Mouse (Mus musculus) cerebellum, adult 11 months (tissue): ENCODE measurements at regions not wholly inside any gene's neighbourhood (a gene's known extent, or its start where the extent isn't known, plus 50 kb on each side); places are given as distances from the start of the nearest gene placed in this dataset.

Experiments used
- DNase-seq: peaks from one replicate; pipeline ENCODE4 v3.0.0; 2022

GRCm38 (mm10) chr16:42677211-42677610 is 198.5 kb upstream of the Zbtb20 start:
- no peak for DNase-seq

DNA sequence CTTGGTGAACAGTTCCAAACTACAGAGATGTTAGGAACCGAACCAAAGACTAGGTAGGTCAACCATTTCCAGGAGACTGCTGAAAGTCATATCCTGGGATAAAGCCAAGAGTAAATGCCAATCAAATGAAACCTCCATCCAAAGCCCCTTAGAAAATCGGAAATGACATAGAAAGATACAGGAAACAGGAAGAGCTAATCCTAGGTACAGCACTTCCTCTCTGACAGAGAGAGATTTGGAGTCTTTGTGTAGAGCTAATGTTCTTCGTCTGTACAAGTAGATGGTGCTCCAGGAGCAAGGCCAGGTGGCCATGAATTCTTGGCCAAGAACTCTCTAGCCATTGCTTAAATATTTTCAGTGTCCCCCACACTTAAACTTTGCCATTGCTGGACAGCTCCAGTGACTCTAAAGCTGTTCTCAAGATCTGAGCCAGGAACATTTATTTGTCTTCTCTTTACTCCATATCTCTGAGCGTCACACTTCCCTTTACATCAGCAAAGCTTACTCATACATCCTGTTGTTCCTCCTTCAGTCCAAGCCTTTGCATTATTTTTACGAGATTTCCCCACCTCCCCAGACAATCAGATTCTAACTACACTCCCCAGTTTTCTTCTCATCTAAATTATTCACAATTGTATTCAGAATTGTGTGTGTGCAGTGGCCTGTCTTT is 199.1 kb upstream of the Zbtb20 start:
- DNase-seq: no peak

DNA sequence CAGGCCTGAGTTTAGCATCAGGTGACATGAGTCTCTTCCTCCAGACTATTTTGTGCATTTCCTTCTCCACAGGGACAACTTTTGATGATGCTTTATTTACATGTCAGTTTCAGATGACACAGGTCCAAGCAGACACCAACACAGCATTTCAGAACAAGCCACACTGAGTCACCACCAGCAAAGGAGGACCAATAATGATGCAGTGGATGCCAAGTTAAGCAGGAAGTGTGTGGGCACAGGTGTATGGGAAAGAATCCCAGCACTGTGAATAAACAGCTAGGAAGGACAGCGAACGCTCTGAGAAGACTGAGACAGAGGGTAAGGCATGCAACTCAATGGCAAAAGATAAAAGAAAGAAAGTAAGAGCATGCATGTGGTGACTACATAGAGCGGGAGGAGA is 200.7 kb upstream of the Zbtb20 start:
- DNase-seq: no peak

DNA sequence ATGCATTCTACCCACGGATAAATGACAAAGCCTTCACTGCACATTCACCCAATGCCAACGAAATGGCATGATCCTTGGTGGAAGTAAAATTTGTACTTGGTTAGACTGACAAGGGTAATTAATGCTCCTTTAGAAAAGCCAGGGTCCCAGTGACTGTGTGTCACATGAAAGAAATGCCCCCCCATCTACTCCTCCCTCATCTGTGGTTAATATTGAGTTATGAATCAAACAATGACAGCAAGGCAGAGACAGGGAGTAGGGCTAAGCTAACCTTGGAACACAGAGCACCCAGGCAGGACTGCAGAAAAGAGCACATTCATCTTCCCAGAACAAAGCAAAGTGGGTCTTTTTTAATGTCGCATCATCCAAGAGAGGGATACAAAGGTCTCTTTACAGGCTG is 209.1 kb upstream of the Zbtb20 start:
- no peak for DNase-seq

- no peak for DNase-seq
Observed at GRCm38 (mm10) chr16:42651904-42652732, 223.6 kb upstream of the Zbtb20 start.

- DNase-seq: no peak
Observed at GRCm38 (mm10) chr16:42649767-42650166, 225.9 kb upstream of the Zbtb20 start.

GRCm38 (mm10) chr16:42648531-42649142 is 227.0 kb upstream of the Zbtb20 start:
- no peak for DNase-seq

- DNase-seq: no peak
Observed at GRCm38 (mm10) chr16:42647762-42648161, 227.9 kb upstream of the Zbtb20 start.

DNA sequence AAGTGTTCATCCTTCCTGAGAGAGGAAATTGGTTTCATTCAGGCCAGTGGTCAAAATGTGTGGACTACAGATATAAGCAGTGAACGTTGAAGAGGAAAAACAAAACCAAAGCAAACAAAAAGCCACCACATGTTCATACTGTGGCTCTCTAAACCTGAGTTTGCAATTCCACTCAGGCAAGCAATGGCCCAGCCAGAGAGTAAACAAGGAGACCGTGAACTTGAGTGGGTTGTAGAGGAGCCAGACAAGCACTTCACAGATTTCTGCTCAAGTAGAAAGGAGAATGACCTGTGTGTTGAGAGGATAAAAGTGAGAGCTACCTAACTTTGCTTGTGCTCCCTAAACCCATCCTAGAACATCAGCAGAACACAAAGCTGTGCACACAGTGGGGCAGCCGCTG is 239.9 kb upstream of the Zbtb20 start:
- no peak for DNase-seq

DNA sequence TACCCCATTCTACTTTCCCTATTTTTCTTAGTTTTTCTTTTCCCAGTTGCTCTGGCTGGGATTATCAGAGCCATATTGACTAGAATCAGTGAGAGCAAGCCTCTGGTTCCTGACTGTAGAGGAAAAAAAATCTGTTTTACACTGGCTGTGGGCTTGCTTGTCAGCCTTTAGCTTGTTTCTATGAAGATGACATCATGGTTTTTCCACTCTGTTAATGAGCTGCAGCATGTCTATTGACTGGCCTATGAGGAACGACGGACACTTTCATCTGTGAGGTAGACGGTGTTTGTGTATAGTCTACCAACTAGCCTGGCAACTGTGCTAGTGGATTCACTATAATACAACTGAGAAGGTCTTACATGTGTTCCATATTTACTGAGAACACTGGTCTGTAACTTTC is 248.0 kb upstream of the Zbtb20 start:
- no peak for DNase-seq

- peak; percentile 11 for DNase-seq
Observed at GRCm38 (mm10) chr16:42615920-42616319, 259.8 kb upstream of the Zbtb20 start.

GRCm38 (mm10) chr16:42612011-42612410 is 263.7 kb upstream of the Zbtb20 start:
- DNase-seq: no peak

GRCm38 (mm10) chr16:42608336-42608735 is 267.3 kb upstream of the Zbtb20 start:
- DNase-seq: no peak

DNA sequence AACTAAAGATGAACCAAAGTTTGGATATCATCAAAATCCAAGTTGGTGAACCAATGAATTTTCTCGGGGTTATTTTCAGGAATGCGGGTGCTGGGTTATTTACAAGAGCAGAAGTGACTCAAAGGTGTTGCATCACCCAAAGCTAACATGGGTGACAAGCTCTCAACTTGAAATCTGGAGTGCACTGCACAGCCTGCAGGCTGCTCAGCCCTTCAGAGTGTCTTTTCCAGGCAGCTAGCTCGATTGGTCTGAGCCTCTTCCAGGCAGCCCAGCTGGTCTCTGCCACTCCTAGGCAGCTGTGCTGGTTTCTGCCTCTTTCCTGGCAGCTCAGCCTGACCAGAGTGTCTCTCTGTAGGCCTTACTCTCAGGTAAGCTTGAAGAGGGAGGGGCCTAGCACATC is 251.9 kb upstream of the Gap43 start:
- no peak for DNase-seq

DNA sequence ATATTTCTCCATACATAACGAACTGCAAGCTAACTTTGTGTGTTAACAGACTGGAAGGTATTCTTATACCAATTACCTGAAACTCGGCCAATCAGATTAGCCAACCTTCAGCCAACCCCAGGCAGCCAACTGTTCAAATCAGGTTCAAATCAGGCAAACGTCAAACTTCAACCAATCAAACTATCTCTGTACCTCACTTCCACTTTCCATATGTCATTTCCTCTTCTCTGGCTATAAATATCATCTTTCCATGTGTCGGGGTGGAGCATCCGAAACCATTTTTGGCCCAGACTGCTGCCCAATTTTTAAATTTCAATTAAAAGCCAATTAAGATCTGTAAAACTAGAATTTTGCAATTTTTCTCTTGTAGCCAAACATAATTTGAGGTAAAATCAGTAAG is 251.1 kb upstream of the Gap43 start:
- DNase-seq: no peak

DNA sequence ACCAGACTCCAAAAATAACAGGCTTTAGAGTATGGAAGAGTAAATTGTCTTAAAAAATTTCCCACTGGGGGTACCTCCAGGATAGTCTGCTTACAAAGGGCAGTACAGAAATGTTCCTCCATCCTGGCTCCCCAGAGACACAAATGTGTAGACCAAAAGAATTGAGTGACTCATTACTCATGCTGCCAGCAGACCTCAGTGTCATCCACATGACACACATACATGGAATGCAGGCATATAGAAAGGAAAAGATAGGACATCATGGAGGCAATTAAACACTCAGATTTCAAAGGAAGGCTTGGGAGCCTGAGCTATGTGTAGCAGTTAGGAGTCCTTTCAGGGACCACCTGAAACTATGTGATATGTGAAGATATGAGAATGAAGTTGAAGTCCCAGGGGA is 245.7 kb upstream of the Gap43 start:
- no peak for DNase-seq

- no peak for DNase-seq
Observed at GRCm38 (mm10) chr16:42575517-42575946, 235.1 kb upstream of the Gap43 start.

DNA sequence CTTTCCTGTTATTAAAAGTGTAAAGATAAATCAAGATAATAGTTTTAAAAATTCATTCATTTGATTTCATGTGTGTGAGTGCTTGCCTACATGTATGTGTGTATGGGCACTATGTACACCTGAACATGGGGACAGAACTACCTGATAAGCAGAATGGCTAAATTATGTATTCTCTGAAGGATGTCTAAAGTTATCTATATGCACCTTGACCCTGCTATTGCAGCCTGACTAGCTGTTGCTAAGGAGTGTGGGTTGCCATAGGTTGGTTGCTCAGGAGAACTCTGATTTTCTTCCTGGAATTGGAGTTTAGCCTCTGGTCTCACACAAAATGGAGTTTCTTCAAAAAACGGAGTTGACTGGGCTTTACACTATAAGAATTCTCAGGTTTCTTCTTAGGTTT is 234.5 kb upstream of the Gap43 start:
- DNase-seq: no peak

DNA sequence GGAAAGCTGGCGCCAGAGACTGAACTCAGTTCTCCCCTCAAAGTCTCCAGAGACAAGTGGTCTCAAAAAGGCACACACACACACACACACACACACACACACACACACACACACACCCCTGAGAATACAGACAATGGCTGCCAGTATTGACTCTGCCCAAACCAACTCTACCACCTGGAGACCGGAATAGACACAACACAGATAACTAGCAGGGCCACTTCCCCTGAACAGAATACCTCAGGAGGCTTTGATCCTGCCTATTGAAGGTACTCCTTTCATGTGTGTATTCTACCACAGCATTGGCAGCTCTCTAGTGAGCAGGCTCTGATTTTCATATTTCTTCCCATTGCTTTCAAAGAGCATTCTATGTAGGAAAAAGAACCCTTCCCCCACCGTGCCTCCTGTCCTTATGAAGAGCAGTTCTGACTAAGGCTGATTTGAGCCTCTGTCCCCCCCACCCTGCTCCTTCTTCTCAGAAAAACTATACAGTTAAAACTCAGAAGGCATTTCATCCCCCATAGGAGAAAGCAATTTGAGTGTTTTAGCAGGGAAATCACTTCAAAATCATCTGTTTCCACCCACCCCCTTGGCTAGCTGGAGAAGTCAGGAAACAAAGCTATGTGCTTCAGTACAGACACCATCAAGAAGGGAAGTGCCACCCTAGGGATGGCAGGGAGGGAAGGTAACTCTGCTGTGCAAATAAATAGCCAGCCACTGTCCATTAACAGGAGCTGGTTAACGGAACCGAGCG is 230.0 kb upstream of the Gap43 start:
- no peak for DNase-seq

GRCm38 (mm10) chr16:42569335-42569734 is 228.9 kb upstream of the Gap43 start:
- no peak for DNase-seq

- no peak for DNase-seq
Observed at GRCm38 (mm10) chr16:42549591-42549990, 209.1 kb upstream of the Gap43 start.

DNA sequence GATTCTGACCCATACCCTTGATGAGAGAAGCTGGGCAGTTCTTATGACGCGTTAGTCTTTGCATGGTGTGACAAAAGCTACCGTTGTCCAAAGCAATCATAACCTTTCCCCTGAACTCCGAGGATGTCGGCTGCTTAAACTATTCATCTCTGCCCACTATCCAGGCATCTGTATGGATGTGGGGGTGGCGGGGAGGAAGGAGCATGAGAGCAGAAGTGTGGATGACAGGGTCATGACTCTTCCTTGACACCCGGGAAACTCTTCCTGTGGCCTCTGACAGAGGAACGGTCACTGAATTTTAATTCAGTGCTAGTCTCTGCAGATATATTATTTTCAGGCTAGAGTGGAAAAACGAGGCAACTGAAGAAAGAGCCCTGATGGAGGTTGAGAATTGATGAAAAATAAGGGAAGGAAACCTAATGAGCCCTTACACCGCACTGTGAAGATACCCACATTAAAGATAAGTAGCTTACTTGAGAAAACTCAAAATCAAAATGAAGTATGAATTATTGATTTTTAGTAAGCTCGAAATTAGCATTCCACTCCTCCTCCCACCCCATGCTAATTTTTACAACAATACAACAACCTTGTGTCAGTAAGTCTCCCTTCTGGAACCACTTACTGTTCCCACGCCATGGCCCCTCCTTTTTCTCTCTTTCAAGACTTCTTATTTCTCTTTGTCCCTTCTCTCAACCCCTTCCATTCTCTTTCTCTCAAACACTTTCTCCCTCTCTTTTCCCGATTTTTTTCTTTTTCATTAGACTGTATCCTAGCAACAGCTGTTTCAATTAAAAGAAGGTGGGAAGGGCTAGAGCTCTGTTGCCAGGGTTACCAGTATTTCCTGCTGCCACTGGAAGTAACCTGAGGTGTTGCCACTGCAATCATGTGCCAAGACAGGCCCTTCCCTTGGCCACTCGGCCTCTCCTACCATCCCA is 206.0 kb upstream of the Gap43 start:
- no peak for DNase-seq
